Mouse (Mus musculus): ENCODE measurements around the gene Prkaa2. TPM values are rescaled to one million over a fixed set of nuclear protein-coding genes. Genes with fewer than 3 reads are reported as not detected.

Gene Prkaa2
- polyA plus RNA-seq, 2 experiments from 2014 or later, result 0.07 TPM; not detected in 1

DNA sequence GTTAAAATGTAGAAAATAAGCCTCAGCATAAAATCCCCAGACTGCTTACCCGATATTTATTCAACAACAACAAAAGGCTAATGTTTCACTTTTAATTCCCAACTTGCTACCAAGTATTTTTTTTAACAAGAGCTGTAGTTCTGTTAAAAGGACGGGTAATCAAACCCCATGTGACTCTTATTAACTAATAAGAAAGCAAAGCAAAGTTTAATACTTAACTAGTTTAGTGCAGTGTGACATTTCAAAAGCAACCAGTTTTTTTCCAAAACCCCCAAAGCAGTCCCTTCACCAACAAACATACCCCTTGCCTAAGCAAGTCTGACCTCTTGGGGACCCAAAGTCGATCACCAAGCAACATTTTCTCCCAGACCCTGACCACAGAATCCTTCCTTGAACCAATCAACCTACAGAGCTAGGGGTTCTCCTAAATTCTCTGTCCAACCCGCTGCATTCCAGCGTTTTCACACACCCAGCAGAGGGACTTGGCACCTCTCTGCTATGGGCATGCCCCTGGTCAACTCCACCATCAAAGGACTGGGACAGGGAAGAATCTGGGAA, 970 bp downstream of the Prkaa2 start:
- ATAC-seq, result no peak

DNA sequence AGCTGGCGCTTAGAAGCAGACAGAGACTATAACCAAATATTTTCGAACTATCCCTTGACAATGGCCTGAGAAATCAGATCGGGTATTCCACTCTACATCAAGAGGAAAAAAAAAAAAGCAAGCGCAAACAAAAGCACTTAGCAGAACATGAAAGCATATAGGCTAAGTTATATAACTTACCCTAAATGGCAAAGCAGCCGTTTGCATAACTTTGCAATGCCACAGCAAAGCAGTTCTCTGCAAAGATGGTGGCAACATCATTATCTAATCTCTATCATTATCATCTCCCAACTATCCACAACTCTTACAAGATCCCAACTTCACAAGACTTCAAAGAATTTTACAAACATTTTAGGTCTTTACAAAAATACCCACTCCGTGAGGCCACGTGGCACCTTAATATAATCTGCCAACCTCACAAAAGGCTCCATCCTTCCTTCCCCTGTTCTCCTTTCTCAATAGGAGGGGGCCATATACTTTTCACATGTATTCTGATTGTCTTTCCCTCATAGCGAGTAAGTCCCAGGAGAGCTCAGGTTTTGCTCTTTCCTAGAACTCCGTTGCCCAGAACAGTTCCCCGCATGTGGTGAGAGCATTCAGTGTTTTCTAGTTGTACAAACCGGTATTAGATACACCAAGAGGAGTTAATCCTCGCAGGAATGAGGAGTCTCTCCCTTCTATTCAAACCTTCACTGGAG, 1.6 kb downstream of the Prkaa2 start:
- no peak for ATAC-seq

DNA sequence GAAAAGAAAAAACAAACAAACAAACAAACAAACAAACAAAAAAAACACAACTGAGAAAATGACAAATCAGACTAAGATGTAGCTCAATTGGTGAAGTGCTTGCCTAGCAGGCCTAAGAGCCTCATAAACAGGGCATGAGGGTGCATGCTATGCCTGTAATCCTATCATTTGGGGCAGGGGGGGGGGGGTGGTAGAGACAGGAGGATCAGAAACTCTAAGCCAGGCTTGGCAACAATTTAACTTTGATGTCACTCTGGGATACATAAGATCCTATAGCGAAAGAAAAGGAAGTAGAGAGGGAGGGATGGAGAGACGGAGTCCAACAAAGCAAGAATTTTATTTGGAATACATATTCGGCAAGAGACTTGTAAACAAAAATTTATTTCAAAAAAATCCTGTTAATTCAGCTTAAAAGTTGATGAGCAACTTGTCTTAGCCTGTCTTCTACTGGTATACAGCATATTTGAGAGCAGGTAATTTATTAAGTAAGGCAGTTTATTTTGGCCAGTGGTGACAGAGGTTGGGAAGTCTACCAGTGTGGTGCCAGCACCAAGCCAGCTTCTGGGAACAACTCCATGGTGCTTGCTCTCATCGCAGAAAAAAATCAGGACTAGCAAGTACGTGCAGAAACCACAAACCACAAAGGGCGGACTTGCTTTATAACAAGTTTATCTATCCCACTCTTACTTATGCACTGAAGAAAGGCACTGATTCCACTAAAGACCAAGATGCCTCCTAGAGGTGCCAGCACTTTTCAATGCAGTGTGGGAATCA, 5.4 kb downstream of the Prkaa2 start:
- ATAC-seq, result no peak

DNA sequence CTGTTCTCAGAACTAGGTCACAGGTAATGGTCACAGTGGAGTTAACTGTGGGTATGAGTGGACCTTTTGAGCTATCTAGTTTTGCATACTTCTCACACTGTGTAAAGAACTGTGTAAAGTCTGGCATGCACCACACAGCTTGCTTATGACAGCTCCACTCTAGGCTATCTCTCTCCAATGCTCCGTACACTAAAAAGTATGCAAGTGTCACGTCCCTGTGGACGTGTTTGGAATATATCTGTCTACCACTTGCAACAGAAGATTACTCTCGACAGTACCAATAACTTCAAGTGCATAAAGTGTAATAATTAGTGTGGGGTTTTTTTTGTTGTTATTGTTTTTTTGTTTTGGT, 8.4 kb downstream of the Prkaa2 start:
- no peak for ATAC-seq

DNA sequence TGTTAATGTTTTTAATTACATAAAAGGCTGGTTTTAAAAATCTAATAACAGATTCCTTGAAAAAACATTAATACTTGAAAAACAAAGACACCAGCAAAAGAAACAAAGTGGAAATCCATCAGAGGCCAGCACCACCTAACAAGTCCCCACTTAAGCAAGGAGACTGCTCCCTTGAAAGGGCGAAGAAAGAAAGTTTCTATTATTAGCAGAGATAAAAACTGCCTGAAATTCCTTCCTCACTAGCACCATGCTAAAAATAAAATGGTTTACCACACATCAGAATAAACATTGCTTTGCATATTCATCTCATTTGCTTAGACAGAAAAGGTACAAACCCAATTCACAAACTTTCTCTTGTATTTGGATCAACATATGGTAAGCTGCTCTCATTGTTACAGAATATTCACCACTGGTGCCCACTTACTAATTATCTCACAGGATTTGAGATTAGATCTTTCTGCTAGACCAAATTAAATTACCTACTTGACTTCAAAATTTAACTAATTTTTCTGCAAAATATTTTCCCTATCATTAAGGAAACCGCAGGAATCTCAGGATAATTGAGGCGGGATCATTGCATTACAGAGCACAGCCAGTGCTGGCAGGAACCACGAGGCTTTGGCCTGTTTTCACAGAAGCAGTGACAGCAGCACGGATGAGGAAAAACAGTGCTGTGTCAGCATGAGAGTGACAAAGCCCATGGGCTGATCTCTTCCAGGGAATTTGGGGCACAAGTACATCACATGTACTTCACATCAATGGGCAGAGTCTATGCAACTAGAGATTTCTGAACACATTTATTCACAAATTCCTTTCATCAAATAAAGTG, 9.0 kb downstream of the Prkaa2 start:
- no peak for ATAC-seq

DNA sequence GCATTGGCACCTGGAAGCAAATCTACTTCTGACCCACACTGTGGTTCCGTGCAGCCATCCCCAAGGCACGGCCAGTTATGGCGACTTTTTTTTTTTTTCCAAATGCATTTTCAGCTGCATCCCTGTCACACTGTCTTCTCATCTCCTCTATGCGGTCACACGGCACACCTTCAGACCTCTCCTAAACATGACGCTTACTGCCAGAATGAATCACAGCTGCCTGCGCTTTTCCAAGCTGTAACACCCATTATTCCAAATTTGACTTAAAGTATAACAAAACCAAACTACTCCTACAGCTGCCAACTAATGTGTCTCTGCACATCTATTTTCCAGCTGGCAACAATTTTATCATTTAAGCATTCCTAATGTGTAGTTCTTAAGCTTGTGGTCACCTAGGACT, 11.0 kb downstream of the Prkaa2 start:
- ATAC-seq, result no peak

DNA sequence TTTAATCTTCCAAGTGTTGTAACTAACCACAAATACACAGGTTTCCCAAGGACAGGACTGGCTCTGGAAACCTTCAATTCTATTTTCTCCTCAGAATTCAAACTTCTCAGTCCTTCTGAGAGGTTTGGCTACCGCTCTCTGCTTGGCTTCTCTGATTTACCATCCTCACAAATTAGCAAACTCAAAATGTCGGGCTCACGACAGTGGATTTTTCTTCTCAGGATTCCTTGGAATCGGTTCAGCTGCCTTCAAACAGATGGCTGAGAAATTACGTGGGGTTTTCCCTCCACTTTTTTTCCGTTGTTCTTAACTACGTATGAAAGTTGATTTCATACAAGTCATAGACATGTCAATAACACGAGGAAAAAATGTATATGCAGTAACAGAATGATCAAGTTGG, 11.5 kb downstream of the Prkaa2 start:
- no peak for ATAC-seq

DNA sequence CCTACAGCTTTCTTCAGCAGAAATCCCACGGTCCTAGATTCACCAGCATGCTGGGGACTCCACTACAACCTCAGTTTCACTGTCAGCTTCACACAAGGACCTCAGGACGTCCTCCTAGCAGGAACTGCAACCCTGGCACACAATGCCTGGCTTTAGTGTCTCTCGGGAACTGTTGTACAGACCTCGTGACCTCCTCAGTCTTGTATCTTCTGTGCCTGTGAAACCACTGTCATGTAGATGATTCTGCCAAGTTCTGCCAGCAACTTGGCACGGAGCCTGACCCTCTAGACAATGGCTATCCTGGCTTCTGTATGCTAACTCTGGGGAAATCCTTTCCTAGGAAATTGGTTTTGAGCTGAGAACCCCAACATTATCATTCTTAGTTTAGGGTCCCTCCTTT, 14.4 kb downstream of the Prkaa2 start:
- ATAC-seq, result no peak

DNA sequence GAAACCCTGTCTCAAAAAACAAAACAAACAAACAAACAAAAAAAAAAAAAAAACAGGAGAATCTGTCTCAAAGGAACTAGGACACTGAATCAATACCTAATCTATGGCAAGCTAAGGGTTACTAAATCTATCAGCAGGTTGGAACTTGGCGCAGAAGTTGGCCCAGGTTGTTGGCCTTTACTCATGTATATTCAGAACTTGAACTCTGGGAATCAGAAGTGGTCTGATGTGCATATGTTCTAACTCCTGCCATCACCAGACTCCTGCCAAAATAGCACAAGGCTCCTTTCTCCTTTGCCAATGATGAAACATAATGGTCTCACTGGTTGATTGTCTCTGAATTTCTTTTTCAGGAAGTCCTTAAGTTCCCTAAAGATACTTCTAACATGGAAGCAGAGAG, 15.7 kb downstream of the Prkaa2 start:
- no peak for ATAC-seq

DNA sequence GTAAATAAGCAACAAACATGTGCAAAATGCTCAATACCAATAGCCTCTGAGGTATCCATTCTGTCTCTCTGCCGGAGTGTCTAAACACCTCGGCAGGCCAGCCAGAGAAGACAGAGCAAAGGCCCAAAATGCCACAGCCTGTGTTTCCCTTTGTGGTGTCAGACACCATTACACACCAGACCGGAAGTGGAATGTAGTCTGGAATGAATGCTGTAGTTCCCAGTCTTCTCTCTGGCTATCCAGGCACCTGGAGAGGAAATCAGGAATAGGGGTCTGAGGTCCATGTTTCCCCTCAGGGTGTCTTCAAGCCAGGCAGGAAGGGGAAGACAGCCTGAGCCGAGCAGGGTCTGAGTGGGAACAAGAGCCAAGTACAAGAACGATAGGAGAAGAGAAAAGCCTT, 19.3 kb downstream of the Prkaa2 start:
- ATAC-seq, result no peak

DNA sequence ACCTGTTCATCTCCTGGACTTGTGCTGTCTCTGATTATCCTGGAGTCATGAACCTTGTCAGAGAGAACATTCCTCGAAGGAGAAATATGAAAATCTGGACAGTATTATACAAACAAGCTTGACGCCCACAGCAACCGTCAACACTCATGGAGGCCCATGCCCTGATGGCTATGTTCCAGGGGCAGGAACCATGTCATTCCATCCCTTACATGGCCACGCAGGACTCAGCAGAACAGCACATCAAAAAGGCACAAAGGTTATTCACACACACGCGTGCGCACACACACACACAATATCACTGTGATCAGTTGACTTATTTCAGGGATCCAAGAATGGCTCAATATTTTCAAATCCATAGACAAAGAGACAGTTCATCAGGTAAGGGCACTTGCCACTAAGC, 20.3 kb downstream of the Prkaa2 start:
- no peak for ATAC-seq

DNA sequence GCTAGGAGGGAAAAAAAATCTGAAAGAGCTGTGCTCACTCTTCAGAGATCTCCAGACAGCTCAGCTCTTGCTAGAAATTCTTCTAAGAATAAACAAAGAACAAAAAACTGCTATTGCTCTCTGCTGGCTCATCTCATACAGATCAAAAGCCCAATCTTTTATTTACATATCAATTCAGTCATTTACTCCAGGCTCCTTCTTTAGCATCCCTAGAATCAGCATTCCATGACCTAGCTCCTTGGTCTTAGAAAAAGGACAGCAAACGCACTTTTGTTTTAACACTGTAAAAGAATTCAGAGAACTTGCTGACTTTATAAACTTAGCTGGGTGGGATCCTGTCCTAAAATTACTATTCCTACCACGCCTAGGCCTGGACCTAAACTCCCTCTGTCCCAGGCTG, 21.0 kb downstream of the Prkaa2 start:
- ATAC-seq, result no peak

DNA sequence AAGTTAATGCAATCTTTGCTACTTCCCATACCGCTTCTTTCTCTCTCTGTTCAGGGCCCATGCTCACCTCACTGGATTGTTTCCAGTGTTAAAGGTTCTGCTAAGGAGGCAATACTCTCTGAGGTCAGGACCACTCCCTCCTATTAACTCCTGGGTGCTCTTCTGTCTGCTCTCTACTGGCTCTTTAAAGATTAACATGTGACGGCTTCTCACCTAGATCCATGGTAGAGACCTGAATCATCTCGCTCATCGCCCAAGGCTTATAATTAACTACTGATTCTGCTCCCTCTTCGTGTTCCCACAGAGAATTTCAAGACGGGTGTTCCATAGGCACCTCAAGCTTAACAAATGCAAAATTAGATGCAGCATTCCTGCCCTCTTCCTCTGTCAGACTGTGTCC, 33.5 kb downstream of the Prkaa2 start:
- ATAC-seq, result no peak

DNA sequence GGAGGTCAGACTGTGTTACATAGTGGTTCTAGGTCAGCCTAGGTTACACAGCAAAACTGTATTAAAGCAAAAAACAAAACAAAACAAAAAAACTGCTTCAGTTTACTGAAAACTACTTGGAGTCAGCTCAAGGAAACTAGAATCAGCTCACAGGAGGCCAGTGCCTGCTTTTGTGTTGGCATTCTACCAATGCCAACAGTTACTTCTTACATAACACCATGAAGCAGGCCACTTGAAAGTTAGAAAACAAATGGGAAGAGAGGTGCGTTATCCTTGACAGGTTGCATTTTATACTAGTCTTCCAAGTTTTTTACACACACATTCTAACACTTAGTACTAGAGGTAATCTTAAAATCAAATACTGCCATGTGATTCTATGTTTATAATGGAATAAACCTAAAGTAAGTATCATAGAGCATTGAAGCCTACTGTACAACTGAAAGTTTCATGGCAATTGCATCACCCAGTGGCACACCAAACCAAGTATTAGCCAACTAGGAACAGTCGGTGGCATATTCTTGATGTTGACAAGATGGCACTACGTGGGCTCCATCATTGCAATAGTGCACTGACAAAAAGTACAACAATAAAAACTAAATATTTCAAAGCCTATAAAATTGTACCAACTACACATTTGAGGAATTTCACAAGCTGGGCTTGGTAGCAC, 37.8 kb downstream of the Prkaa2 start:
- no peak for ATAC-seq

DNA sequence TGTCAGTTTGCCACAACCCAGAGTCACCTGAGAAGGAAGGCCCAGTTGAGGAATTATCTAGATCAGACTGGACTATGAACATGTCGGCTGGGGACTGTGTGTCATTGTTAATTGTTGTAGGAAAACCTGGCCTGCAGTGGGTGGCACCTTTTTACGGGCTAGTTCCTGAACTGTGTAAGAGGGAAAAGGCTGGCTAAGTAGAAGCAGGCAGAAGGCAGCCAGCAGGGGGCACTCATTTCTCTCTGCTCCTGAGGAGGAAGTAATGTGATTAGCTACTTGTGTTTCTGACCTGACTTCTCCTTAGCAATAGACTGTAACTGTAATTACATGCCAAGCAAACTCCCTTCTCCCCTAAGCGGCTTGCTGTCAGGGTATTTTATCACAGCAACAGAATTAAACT, 38.7 kb downstream of the Prkaa2 start:
- no peak for ATAC-seq

DNA sequence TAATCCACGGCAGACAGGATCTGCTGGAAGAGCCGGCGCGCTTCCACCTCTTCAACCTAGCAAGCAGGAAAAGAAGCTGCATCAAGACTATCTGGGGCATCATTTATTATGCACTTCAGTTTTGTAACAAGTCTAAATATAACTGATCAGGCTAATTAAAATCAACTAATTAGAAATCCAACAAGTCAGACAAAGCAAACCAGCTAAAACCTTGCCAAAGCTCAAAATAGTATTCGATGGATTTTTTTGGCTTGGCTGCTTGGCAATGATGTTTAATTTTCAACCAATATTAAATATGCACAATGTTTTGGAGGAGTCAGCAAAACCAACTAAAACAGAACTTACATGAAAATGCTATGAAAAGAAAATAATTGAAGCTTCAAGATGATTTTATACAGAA, 58.4 kb downstream of the Prkaa2 start:
- ATAC-seq, result no peak

DNA sequence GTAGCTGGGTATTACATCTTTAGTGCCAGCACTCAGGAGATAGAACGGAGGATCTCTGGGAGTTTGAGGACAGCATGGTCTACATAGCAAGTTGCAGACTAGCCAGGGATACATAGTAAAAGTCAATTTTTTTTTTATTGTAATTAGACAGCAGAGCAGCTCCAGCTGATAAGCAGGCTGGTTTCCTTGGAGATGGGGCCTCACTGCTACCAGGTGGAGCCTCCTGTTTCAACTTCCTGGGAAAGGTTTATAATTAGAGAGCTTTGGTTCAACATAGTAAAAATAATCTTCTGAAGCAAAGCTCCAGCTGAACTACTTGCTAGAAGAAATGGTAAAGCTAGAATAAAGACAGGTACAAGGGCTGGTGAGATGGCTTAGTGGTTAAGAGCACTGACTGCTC, 59.6 kb downstream of the Prkaa2 start:
- ATAC-seq, result no peak

DNA sequence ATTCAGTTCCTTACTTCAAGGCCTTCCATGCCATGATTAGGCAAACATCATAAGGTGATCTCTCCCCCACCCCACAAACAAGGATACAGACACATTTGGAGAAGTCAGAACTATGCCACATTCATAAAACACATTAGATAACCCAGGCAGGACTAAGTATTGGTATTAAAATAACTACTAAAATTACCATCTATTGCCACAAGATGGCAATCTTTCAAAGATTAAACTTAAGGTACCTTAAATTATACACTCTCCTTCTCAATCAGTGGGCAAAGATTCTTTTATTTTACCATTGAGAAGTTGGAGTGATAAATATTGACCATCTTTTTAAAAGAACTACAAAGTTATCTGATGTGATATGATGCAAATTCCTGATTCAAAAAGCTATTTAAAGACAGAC, 75.4 kb downstream of the Prkaa2 start:
- no peak for ATAC-seq

DNA sequence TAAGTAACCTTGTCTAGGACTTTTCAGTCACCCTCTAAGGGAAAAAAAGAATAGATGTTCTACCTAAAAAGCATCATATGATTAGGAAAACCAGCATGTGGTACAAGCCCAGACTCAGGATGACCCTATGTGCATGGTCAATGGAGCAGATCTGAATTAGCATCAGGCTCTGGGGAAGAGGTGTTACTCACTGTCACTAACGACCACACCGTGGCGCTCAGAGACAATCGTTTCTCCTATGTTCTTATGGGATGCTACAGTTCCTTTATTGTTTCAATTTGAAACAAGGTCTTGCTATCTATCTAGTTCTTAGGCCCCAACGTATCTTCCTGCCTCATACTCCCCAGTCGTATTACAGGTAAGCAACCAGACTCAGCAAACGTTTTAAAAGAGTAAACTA, 76.5 kb downstream of the Prkaa2 start:
- ATAC-seq, result no peak

DNA sequence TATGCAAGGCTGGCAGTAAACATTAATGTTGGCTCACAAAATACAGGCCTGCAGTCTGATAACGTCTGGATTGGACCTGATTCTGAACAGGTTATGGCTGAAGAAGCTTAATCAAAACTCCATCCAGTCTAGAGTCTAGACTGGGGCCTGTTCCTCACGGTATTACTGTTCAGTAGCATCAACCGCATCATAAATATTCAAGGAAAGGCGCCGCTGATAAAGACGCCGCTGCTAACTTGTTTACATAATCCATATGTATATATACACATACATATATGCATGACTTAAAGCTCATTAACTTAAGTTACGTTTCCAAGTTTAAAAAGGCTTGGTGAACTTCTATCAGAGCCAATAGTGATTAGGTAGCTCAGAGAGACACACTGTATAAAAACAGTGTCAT, 78.6 kb downstream of the Prkaa2 start:
- no peak for ATAC-seq

DNA sequence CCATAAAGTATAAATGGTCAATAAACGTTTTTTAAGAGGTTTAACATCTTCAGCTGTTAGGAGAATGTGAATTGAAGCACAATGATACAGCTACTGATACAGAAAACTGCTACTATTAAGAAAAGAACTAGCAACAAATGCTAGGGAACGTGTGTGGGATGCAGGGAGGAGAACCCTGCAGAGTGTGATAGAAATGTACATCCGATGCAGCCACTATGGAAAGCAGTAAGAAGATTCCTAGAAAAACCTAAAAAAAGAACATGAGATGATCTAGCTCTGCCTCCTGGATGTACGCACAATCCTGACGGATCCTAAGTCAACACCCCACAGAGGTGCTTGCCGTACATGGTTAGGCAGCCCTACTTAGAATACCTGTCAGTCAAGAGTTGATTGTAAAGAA, 82.4 kb downstream of the Prkaa2 start:
- ATAC-seq, result no peak

DNA sequence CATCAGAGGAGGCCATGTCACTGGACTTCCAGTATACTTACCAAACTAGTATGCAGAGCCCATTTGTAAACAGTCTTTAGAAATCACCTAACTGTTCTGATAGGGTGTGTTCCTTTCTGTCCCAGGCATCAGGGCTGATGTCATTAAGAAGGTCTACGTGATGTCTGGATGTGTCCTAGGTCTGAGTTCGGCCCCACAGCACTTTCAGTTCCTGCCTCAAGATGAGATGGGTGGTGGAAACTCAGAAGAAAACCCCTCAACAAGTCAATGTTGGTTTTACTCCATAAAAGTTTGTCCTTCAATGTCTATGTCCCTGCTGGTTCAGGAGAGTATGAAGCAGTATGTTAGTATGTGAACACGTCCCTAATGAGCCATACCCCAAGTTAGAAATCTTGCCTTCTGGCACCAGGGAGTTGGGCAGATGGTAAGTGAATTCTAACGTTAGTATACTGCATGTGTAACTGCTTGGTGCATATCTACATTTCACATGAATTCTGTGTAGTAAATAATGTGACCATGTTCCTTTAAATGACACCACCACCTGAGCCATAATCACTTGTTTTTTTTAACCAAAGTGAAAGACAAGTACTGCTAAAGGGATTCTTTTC, 93.6 kb downstream of the Prkaa2 start:
- no peak for ATAC-seq

Data from activated CD4-positive, CD25-positive, alpha-beta regulatory T cell, adult 4 months (primary cell).